Mouse (Mus musculus) cerebellum, adult (tissue): ENCODE measurements around the gene Mns1.
"Not testable (repeated sequence)": the region's sequence is repeated elsewhere in the genome, so short reads cannot be mapped to it uniquely, and the experiment has no call there.

Experiments used
- ATAC-seq: cut with Nextera tagmentation; 2 replicates; pipeline ENCODE4 v1.9.2; 2017; ENCODE audit warnings: mild to moderate bottlenecking, moderate library complexity, mixed read lengths; ENCODE audit not compliant: insufficient number of reproducible peaks, low FRiP score, low TSS enrichment

Gene Mns1

DNA sequence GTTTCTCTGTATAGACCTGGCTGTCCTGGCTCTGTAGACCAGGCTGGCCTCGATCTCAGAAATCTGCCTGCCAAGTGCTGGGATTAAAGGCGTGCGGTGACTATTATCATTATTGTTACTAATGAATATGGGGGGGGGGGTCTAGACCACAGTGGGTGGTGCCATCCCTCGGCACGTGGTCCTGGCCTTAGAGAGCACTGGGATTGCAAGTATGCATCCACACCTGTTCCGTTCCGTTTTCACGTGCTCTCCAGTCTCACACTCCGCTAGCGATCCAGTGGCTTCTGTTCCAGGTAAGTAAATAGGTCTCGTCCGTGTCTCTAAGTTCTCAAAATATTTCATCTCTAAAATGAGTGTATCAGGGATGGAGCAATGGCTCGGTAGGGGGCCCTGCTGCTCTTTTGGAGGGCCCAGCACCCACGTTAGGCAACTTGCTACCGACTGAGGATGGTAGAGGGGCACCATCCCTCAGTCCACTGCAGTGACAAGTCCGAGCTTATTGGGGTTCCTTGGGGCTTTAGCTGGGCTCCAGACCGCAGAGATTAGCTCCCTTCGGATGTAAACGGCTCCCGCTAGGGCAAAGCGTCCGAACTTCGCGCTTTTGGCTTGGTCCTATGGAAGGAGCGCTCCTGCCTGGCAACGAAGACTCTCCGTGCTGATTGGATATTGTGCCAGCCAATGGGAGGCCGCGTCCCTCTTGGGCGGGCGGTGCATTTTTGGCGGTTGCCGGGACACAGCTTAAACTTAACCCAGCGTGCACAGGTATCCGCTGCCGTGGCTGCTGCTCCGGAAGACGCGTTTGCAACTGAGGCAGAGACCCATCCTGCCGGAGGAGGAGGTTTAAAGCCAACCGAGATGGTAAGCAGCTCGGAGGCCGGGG is at the start of gene Mns1:
TSS of gene Mns1 (plus strand) at position 190 of the 880 bp plus-strand sequence.
- peak; percentile 98 for ATAC-seq

DNA sequence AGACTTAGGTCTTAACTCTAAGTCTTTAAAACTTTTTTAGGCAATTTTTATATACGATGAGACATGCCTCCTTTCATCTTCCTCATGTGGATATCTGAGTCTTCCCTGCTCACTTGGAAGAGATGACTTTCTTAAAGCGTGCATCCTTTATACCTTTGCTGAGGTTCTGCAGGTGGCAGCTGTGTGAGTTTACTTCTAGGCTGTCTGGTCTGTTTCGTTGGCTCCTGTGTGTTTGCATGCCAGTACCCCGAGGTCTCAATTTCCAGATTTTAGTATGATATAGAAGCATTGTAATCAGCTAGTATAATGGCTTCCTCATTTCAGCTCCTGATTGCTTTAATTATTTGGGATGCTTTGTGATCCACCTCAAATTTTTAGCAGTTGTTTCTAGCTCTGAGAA is 48.9 kb upstream of the Mns1 start:
- no peak for ATAC-seq

DNA sequence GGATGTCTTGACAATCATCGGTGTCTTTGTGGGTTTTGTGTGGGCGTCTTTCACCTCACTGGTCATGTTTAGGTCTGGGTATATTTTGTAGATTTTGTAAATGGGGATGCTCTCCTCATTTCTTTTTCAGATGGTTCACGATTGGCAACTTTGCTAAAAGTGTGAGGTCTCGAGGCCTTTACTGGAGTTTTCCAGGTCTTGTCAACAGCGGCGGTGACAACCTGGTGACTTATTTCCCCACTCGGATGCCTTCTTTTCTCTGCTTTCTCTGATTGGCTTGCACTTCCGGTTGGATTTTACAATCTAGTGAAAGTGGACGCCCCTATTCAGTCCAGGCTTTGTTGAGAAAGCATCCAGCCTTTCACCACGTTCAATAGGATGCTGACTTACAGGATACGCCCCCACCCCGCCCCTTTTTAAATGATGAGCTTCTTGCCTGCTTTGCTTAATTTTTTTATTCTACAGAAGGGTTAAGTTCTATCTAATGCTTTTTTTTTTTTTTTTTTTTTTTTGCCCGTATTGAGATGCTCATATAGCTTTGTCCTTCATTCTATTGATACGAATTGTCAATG is 48.3 kb upstream of the Mns1 start:
- ATAC-seq = no peak

DNA sequence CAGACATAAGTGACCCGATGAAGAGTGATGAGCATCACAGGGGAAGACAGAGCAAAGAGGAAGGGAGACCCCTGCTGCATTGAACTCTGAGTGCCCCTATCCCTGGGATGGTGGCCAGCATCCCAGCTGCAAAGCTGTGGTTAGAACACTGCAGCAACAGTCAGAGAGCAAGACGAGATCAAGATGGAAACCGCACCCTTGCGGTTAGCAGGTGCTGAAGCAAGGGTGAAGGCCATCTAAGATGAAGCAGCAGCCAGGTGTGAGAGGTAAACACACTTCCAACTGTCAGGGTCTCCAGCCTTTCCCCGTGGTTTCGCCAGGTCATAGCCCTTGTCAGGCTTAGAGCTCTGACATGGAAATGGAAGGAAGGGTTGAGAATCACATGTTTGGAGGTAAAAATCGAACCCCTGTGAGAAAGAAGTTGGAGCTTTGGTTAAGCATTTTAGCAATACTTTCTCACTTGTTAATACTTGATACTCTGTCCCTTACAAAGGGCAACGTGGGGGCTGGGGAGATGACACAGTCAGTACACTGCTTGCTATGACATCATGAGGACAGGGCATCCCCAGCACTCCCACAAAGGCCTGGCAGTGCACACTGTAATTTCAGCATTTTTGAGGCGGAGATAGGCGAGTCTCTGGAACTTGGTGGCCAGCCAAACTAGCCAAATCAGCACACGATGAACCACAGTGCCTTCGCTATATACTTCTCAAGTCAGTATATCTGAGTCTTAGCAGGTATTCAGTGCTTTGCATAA is 47.3 kb upstream of the Mns1 start:
- ATAC-seq = no peak

DNA sequence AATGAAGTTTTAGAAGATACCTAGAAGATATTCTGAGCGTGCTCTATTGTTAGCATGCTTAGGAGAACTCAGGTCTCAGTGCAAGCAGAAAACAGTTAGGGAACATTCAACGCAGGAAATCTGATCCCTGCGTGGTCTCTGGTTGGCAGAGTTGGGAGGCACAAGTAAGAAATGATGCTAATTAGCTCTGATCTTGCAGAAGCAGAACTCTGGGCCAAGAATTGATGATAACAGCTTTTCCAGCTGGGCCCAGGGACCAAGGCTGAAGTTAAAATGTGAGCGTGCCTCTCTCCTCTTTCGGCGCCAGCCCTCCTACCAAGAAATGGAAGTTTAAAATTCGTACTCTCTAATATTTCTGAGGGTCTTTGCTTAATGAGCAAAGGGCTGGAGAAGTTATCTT is 45.1 kb upstream of the Mns1 start:
- no peak for ATAC-seq

DNA sequence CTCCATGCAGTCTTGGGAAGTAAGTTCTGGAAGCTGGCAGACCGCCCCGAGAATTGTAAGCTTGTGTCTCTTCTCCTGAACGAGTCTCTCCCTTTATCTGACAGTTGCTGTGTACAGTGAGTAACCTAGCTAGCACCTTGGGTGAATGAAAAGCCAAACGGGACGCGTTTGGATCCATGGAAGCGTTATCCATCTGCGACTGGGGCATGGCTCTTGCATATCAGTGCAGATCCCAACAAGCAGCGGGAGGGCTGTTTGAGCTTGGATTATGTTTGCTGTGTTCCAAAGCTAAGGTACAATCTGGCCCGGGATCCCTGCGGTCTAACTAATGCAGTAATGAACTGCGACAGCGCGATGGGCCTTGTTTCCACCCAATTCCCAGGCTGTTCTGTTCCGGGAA is 44.6 kb upstream of the Mns1 start:
- ATAC-seq = 0 out of 2 replicates have a peak, but pooled peaks have one; percentile 36

DNA sequence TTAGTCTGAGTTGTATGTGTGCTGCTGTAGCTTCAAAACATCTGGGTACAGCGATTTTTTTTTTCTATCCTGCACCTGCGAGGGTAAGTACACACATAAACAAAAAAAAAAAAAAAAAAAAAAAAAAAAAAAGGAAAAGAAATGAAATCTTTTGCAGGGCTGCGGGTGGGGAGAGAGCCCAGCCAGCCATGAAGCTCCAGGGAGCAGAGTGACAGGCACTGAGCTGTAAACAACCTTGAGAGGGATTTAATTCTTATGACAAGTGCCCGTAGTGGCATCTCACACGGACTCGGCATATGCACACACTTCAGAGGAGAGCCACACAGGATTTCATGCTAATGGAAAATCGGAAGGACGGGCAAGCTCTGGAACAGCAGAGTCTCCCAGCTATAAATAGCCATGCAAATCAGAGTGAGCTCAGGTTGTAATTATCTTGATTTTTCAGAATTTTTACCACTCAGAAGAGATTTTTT is 43.9 kb upstream of the Mns1 start:
- no peak for ATAC-seq

DNA sequence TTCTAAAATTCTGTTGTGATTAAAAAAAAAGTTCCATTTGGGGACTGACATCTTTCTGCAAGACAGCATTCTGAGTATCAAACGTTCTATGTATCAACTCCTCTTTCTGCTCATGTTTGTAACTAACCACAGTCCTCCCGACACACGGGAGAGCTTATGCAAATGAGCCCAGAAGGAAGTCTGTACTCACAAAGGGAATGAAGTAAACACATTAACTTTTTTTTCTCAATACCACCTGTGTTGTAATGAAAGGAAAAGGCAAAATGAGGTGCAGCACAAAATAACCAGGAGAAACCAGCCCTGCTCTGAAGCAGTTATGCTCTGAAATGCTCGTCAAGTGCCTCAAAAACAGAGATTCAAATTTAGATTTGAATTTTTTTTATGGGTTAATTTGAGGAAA is 37.7 kb upstream of the Mns1 start:
- ATAC-seq = no peak

DNA sequence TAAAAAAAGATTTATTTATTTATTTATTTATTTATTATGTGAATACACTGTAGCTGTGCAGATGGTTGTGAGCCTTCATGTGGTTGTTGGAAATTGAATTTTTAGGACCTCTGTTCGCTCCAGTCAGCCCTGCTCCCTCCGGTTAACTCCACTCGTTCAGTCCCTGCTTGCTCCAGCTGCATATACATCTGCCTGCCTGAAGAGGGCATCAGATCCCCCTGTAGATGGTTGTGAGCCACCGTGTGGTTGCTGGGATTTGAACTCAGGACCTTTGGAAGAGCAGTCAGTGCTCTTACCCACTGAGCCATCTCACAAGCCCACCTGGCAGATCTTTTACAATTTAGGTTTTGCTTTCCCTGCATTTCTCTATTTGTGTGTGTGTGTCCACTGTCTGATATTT is 36.0 kb upstream of the Mns1 start:
- not testable (repeated sequence) for ATAC-seq

DNA sequence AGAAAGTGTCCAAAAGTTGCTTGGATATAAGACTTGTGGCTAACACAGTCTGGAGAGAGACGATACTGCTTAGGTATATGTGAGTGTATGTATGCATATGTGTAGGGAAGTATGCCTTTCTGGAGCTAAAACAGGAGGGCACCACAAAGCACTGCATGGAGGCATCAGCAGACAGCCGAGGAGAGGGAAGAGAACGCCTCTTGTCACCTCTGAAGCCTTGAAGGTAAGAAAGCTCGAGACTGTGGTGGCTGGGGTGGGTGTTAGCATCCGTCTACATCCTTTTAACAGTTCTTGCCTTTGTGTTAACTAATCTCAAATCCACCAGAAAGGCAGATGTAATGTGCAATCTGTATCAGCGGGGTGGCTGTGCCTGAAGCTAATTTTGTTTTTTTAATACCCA is 34.4 kb upstream of the Mns1 start:
- no peak for ATAC-seq

DNA sequence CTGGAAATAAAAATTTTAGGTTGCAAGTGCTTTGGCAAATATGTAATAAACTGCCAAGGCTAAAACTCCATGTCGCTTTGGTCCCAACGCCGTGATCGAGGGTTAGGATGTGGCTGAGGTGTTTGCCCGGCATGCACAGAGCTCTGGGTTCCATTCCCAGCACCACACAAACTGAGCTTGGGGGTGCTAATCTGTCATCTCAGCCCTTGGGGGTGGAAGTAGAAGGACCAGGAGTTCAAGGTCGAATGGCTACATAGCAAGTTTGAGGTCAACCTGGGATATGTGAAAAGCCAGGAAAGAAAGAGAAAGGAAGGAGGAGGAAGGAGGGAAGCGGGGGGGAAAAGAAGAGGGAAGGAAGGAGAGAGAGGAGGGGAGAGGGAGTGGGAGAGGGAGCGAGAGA is 33.4 kb upstream of the Mns1 start:
- no peak for ATAC-seq

DNA sequence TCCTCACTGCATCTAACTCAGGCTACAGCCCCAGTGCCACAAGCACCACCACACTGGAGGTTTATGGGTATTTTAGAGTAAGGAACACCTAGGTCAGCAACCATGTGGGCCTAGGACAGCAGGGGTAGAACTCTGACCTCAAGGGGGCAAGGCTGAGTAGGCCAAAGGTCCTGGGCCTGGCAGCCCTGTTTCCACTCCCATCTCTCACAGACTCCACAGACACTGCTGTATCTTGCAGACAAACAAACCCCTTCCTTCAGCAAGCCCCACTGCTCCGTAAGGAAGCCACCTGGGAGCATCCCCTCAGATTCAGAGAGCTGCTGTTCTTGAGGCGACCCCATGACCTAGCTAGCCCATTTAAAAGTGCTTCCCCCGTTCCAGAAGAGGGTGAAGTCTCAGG is 32.9 kb upstream of the Mns1 start:
- ATAC-seq = no peak

DNA sequence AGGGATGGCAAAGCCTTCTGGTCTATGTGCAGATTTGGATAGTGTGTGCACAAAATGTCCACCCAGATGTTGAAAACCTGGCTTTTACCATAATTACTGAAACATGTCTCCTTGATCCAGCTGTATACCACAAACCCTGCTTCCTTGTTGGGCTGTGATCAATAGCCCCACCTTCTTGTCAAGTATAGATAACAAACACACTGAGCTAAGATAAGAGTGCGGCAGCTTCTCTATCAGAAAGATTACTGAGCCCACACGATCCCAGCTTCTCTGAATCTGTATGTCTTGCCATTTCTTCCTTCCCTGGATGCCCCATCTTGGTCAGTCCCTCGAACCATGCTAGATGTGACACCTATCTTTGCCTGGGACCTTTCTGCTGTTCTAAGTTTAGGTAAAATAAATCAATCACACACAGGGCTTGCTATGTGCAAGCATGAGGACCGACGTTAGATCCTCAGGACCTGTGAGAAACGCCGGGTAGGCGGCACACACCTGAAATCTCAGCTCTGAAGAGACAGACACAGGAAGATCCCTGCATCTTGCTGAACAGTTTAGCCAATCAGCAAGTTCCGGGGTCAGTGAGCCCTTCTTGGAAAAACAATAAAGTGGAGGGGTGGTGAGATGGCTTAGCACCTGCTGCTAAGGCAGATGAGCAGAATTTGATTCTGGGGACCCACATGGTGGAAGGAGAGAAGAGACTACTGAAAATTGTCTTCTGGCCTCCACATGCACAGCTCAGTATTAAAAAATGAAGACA is 31.8 kb upstream of the Mns1 start:
- no peak for ATAC-seq

DNA sequence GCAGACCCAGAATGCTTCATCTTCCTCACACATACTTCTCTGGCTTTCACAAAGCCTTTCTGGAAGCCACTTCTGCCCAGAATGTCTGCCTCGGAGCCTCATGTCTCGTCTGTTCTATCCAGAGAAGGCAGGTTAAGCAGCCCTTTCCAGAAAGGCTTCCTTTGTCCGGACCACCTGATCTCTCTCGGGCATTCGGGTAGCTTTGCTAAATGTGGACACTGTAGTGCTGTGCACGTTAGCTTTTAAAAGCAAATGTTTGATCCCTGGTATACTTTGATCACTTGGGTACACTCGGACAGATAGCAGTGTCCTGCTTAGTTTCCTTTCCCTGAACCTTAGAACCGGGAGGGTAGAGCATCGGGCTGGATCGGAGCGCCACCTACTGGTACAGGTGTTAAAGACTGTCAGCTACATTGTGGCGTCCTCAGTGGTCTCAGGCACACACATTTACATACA is 29.7 kb upstream of the Mns1 start:
- peak; percentile 94 for ATAC-seq

DNA sequence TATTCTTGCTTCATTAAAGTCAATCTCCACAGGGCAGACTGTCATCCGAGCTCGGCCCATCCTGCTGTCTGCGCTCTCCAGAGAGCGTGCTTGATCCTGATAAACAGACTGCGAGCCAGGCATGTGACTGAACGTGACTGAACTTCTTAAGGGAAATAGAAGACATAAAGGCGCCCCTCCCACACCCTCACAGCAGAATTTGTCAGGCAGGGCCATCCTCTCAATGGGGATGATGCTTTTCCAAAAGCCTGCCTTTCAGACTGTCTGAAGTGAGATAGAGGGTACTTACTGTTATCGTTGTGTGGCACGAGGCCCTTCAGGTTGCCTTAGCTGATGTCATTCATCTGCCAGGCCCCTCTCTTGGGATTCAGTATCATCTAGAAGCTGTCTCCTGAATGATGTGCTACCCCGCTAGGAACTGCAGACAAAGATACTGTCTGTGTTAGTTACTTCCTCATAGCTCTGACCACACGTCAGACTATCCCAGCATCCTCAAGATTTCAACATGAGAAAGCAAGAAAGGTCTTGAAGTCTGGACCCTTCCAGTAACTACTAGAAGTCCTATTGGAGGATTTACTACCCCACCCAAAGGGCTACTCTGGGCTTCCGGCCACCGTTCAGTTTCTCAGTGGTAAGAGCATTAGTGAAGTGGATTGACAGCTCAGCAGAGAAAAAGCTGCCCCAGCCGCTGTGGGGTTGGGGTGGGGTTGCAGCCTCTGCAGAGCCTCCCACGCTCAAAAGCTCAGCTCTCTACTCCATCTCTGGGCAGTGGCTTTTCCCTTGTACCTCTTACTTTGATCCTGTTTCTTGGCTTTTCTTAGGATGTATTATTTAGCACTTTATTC is 28.2 kb upstream of the Mns1 start:
- no peak for ATAC-seq

DNA sequence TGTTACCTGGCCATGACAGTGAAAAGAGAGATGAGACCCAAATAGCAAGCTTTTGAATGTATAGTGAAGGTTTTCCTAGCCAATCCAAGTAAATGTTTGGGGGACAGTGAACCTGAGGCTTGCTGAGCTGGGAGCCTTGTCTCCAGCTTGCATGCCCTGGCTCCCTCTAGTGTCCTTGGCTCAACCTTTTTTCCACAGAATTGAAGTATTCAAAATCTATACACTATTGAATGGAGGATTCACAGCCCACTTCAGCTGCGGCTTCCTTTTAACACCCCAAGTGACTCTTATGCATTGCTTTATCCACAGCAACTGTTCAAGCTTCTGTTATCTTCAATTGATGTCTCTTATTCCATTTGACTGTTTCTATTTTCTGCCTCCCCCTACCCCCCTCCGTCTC is 26.1 kb upstream of the Mns1 start:
- ATAC-seq = no peak

DNA sequence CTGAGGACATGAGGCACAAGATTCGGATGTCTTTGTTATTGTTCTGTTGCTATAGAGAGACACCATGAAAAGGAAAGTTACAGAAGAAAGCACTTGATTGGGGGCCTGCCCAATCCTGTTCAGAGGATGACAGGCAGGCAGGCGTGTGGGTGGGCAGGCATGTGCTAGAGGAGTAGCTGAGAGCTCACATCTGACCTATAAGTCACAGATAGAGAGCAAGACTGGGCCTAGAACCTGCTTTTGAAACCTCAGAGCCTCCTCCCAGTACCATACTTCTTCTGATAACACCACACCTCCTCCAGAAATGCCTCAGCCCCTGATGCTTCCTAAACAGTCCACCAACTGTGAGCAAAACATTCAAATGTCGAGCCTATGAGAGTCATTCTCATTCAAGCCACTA is 19.4 kb upstream of the Mns1 start:
- no peak for ATAC-seq

DNA sequence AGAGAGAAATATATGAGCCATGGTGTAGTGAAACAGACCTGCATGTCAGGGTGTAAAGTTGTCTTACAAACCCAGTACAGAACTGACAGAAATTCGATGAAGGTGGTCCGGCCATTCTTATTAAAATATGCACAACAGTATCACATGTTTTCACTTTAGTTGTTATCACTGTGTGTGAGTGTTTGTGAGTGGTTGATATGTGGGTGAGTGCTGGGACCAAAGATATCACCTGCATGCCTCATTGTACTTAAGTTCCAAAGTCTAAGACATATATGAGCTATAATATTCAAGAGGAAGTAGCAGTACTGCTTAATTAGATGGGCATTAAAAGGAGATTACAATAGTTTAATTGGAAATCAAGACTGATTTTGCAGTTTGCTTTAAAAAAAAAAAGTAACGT is 17.3 kb upstream of the Mns1 start:
- no peak for ATAC-seq

DNA sequence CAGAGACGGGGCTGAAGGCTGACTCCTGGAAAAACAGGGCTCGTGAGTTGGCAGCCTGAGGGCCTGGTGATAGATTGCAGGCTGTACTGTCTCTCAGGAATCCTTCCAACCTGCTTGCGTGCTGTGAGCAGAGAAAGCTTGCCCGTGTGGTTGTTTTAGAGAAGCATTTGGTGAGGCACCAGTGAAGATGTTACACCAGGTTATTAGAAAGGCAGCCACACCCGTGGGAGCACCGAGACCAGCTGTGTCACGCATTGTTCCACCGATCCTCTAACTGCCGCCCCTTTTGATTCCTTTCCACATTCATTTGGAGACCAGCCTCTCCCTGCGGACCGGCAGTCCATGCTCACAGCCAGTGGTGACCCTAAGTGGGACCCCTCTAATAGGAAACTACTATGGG is 15.5 kb upstream of the Mns1 start:
- no peak for ATAC-seq

DNA sequence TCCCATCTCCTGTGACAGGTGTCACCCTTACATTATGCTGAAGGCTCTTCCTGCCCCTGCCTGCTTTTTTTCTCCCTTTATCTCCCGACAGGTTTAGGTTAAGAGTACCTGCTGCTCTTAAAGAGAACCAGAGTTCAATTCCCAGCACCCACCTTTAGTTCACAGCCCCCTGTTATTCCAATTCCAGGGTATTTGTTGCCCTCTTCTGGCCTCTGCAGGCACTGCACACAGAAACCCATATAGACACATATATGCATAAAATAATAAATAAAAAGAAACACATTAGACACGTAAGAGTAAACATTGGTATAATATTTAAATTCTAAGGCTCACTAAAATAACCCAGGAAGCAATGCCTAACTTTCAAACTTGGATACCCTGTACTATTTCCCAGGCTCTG is 15.1 kb upstream of the Mns1 start:
- ATAC-seq = no peak
